Mouse (Mus musculus): ENCODE measurements at regions not wholly inside any gene's neighbourhood (a gene's known extent, or its start where the extent isn't known, plus 50 kb on each side); places are given as distances from the start of the nearest gene placed in this dataset.

GRCm38 (mm10) chr16:75487915-75488314 lies 97.9 kb downstream of the Lipi start:
- no peak for DNase-seq (ENCODE audit: low spot score)

- DNase-seq (ENCODE audit: low spot score), result no peak
Observed at GRCm38 (mm10) chr16:75483878-75484277, 102.0 kb downstream of the Lipi start.

GRCm38 (mm10) chr16:75465420-75465975 lies 120.4 kb downstream of the Lipi start:
- no peak for DNase-seq (ENCODE audit: low spot score)

GRCm38 (mm10) chr16:75462136-75462535 lies 123.7 kb downstream of the Lipi start:
- DNase-seq (ENCODE audit: low spot score), result peak; percentile 8

- DNase-seq (ENCODE audit: low spot score), result peak; percentile 46
Observed at GRCm38 (mm10) chr16:75446901-75447514, 138.9 kb downstream of the Lipi start.

GRCm38 (mm10) chr16:75439296-75439695 lies 146.6 kb downstream of the Lipi start:
- DNase-seq (ENCODE audit: low spot score), result no peak

GRCm38 (mm10) chr16:75433227-75433626 lies 152.6 kb downstream of the Lipi start:
- no peak for DNase-seq (ENCODE audit: low spot score)

GRCm38 (mm10) chr16:75384526-75385222 lies 201.2 kb downstream of the Lipi start:
- DNase-seq (ENCODE audit: low spot score), result no peak

GRCm38 (mm10) chr16:75381191-75381590 lies 204.7 kb downstream of the Lipi start:
- peak; percentile 28 for DNase-seq (ENCODE audit: low spot score)

GRCm38 (mm10) chr16:75369700-75370099 lies 216.2 kb downstream of the Lipi start:
- DNase-seq (ENCODE audit: low spot score), result no peak

- DNase-seq (ENCODE audit: low spot score), result no peak
Observed at GRCm38 (mm10) chr16:75366727-75367126, 219.1 kb downstream of the Lipi start.

GRCm38 (mm10) chr16:75365361-75365994 lies 220.4 kb downstream of the Lipi start:
- DNase-seq (ENCODE audit: low spot score), result peak; percentile 17

GRCm38 (mm10) chr16:75362095-75362494 lies 223.8 kb downstream of the Lipi start:
- peak; percentile 62 for DNase-seq (ENCODE audit: low spot score)

- DNase-seq (ENCODE audit: low spot score), result no peak
Observed at GRCm38 (mm10) chr16:75360791-75361190, 225.1 kb downstream of the Lipi start.

- DNase-seq (ENCODE audit: low spot score), result no peak
Observed at GRCm38 (mm10) chr16:75353394-75353793, 232.5 kb downstream of the Lipi start.

- DNase-seq (ENCODE audit: low spot score), result no peak
Observed at GRCm38 (mm10) chr16:75344201-75344927, 241.5 kb downstream of the Lipi start.

- DNase-seq (ENCODE audit: low spot score), result peak; percentile 66
Observed at GRCm38 (mm10) chr16:75343028-75343901, 242.6 kb downstream of the Lipi start.

- DNase-seq (ENCODE audit: low spot score), result no peak
Observed at GRCm38 (mm10) chr16:75334228-75334627, 251.6 kb downstream of the Lipi start.

GRCm38 (mm10) chr16:75333750-75334149 lies 252.1 kb downstream of the Lipi start:
- no peak for DNase-seq (ENCODE audit: low spot score)

- no peak for DNase-seq (ENCODE audit: low spot score)
Observed at GRCm38 (mm10) chr16:75332853-75333252, 253.0 kb downstream of the Lipi start.

- DNase-seq (ENCODE audit: low spot score), result peak; percentile 79
Observed at GRCm38 (mm10) chr16:75325296-75325695, 260.6 kb downstream of the Lipi start.
